In genomic region chr9:30896752-30897151, GRCm38 (mm10) we compare ENCODE assay signal across 10 mouse cellular contexts. TPM values are rescaled to one million over a fixed set of nuclear protein-coding genes. Genes with fewer than 3 reads are reported as not detected.
DNase-seq lines count a peak whose midpoint lies in the region; ATAC-seq and TF ChIP-seq lines count a peak whose summit lies in the region.
"Had no signal": no experiment of that assay in that cellular context is flagged by ENCODE, and none has a peak within 500 bp of the region (broad histone marks: within the 10 kb centered on the region; RNA-seq: fewer than 3 reads in every experiment).

No protein-coding gene starts in this region.

- WGBS in forebrain, embryonic 15.5 days: 61% methylated on average over 5 of the region's 5 CpGs
- 84% methylated on average over 5 of the region's 5 CpGs for WGBS in forebrain, embryonic 10.5 days
- 54% methylated on average over 5 of the region's 5 CpGs for WGBS in embryonic facial prominence, embryonic 15.5 days
- WGBS in hindbrain, postnatal 0 days: 31% methylated on average over 5 of the region's 5 CpGs
- 56% methylated on average over 5 of the region's 5 CpGs for WGBS in lung, embryonic 15.5 days
- WGBS in stomach, embryonic 15.5 days: 54% methylated on average over 5 of the region's 5 CpGs

- H3K27ac ChIP-seq in forebrain, embryonic 15.5 days (replicated peaks): no peak overlapping the region
- H3K27ac ChIP-seq in forebrain, embryonic 10.5 days: no peak overlapping the region
- no peak overlapping the region for H3K27ac ChIP-seq in embryonic facial prominence, embryonic 15.5 days (replicated peaks)
- no peak overlapping the region for H3K27ac ChIP-seq in hindbrain, postnatal 0 days
- peak overlapping the region; percentile 34; the same call in 1 of the 2 replicates for H3K27ac ChIP-seq in lung, embryonic 15.5 days
- peak overlapping the region; percentile 21 for H3K27ac ChIP-seq in stomach, embryonic 15.5 days

- DNase-seq in forebrain, embryonic 10.5 days (ENCODE audit: extremely low spot score, low spot score): no peak
- peak; percentile 98 for DNase-seq in adipocyte (ENCODE audit: low spot score)
- peak; percentile 79 for DNase-seq in hindbrain, postnatal 0 days (ENCODE audit: low spot score)
- DNase-seq in spleen, postnatal 36 days (ENCODE audit: low spot score in 2 of 2): no peak

- ATAC-seq in forebrain, embryonic 15.5 days (replicated peaks): peak; percentile 58; the same call in 1 of the 2 replicates
- 0 out of 2 replicates have a peak, but pooled peaks have one; percentile 60 for ATAC-seq in embryonic facial prominence, embryonic 15.5 days (ENCODE audit: insufficient number of reproducible peaks, low FRiP score, low TSS enrichment, low read depth)
- peak; percentile 51; the same call in 1 of the 2 replicates for ATAC-seq in hindbrain, postnatal 0 days
- ATAC-seq in lung, embryonic 15.5 days (ENCODE audit: borderline replicate concordance, extremely low read depth, low FRiP score, low TSS enrichment): peak; percentile 46; the same call in 1 of the 2 replicates
- peak; percentile 59 for ATAC-seq in stomach, embryonic 15.5 days (ENCODE audit: insufficient read depth, low FRiP score, low read depth)

- no peak overlapping the region for H3K9ac ChIP-seq in forebrain, embryonic 15.5 days (replicated peaks)
- no peak overlapping the region for H3K9ac ChIP-seq in embryonic facial prominence, embryonic 15.5 days
- no peak overlapping the region for H3K9ac ChIP-seq in hindbrain, postnatal 0 days (replicated peaks; ENCODE audit: low read length)
- no peak overlapping the region for H3K9ac ChIP-seq in lung, embryonic 15.5 days
- no peak overlapping the region for H3K9ac ChIP-seq in stomach, embryonic 15.5 days

- H3K36me3 ChIP-seq in forebrain, embryonic 15.5 days: no peaks in the 10 kb centered on the region
- peaks cover 14% of the 10 kb centered on the region for H3K36me3 ChIP-seq in forebrain, embryonic 10.5 days (replicated peaks)
- H3K36me3 ChIP-seq in embryonic facial prominence, embryonic 15.5 days: peaks cover 8% of the 10 kb centered on the region; the same call in 1 of the 2 replicates
- H3K36me3 ChIP-seq in hindbrain, postnatal 0 days (ENCODE audit: insufficient read depth, low read length): peaks cover 8% of the 10 kb centered on the region; the same call in 1 of the 2 replicates
- H3K36me3 ChIP-seq in lung, embryonic 15.5 days: no peaks in the 10 kb centered on the region
- no peaks in the 10 kb centered on the region for H3K36me3 ChIP-seq in stomach, embryonic 15.5 days

- H3K4me3 ChIP-seq in forebrain, embryonic 15.5 days: no peak overlapping the region
- H3K4me3 ChIP-seq in forebrain, embryonic 10.5 days: no peak overlapping the region
- H3K4me3 ChIP-seq in embryonic facial prominence, embryonic 15.5 days (replicated peaks): no peak overlapping the region
- no peak overlapping the region for H3K4me3 ChIP-seq in hindbrain, postnatal 0 days (ENCODE audit: low read length)
- no peak overlapping the region for H3K4me3 ChIP-seq in lung, embryonic 15.5 days
- H3K4me3 ChIP-seq in stomach, embryonic 15.5 days (replicated peaks): no peak overlapping the region

- peaks cover 4% of the 10 kb centered on the region for H3K4me1 ChIP-seq in forebrain, embryonic 15.5 days
- H3K4me1 ChIP-seq in forebrain, embryonic 10.5 days: no peaks in the 10 kb centered on the region
- peaks cover 16% of the 10 kb centered on the region for H3K4me1 ChIP-seq in embryonic facial prominence, embryonic 15.5 days
- H3K4me1 ChIP-seq in hindbrain, postnatal 0 days (ENCODE audit: insufficient read depth, low read length): peaks cover 3% of the 10 kb centered on the region; the same call in 1 of the 2 replicates
- peaks cover 12% of the 10 kb centered on the region for H3K4me1 ChIP-seq in lung, embryonic 15.5 days
- H3K4me1 ChIP-seq in stomach, embryonic 15.5 days: 0 out of 2 replicates have a peak, but pooled peaks cover 4% of the 10 kb centered on the region

- TF ChIP-seq CTCF in hindbrain, postnatal 0 days (IDR thresholded peaks at IDR 0.05; ENCODE audit: low read depth): no peak

- no peaks in the 10 kb centered on the region for H3K27me3 ChIP-seq in forebrain, embryonic 15.5 days
- no peaks in the 10 kb centered on the region for H3K27me3 ChIP-seq in forebrain, embryonic 10.5 days (ENCODE audit: poor library complexity, severe bottlenecking)
- no peaks in the 10 kb centered on the region for H3K27me3 ChIP-seq in embryonic facial prominence, embryonic 15.5 days
- no peaks in the 10 kb centered on the region for H3K27me3 ChIP-seq in hindbrain, postnatal 0 days (ENCODE audit: insufficient read depth, low read length)
- H3K27me3 ChIP-seq in lung, embryonic 15.5 days: no peaks in the 10 kb centered on the region
- H3K27me3 ChIP-seq in stomach, embryonic 15.5 days (replicated peaks): no peaks in the 10 kb centered on the region

- H3K9me3 ChIP-seq in forebrain, embryonic 15.5 days: no peaks in the 10 kb centered on the region
- no peaks in the 10 kb centered on the region; the same call in 1 of the 2 replicates for H3K9me3 ChIP-seq in forebrain, embryonic 10.5 days
- no peaks in the 10 kb centered on the region for H3K9me3 ChIP-seq in embryonic facial prominence, embryonic 15.5 days (replicated peaks)
- H3K9me3 ChIP-seq in hindbrain, postnatal 0 days (ENCODE audit: low read length): no peaks in the 10 kb centered on the region
- no peaks in the 10 kb centered on the region for H3K9me3 ChIP-seq in lung, embryonic 15.5 days
- no peaks in the 10 kb centered on the region for H3K9me3 ChIP-seq in stomach, embryonic 15.5 days

- H3K4me2 ChIP-seq in forebrain, embryonic 15.5 days (replicated peaks): no peak overlapping the region
- no peak overlapping the region for H3K4me2 ChIP-seq in embryonic facial prominence, embryonic 15.5 days (replicated peaks)
- H3K4me2 ChIP-seq in hindbrain, postnatal 0 days (ENCODE audit: low read depth, low read length): no peak overlapping the region
- H3K4me2 ChIP-seq in lung, embryonic 15.5 days: no peak overlapping the region
- no peak overlapping the region for H3K4me2 ChIP-seq in stomach, embryonic 15.5 days

RNA-seq across cellular contexts. Expression of gene Adamts15, which starts 25.5 kb away (rescaled TPM):
- polyA plus RNA-seq in forebrain, embryonic 15.5 days (2015; fragmentation: Nextera tagmentation; extraction: Ambion mirVana): 2.7 and 3.5 TPM in 2 replicates
- 8.2 and 8.6 TPM in 2 replicates for polyA plus RNA-seq in forebrain, embryonic 10.5 days (2016; fragmentation: Nextera tagmentation; extraction: Ambion mirVana)
- polyA plus RNA-seq in embryonic facial prominence, embryonic 15.5 days (2015; fragmentation: Nextera tagmentation; extraction: Ambion mirVana): 13.5 and 15.1 TPM in 2 replicates
- 14.6 and 20.2 TPM in 2 replicates for total RNA-seq in hindbrain, postnatal 0 days (2014; rRNA removed)
- 3.5 and 3.6 TPM in 2 replicates for polyA plus RNA-seq in hindbrain, postnatal 0 days (2015; fragmentation: Nextera tagmentation; extraction: Ambion mirVana)
- 5.8 and 6.8 TPM in 2 replicates for polyA plus RNA-seq in lung, embryonic 15.5 days (2015; fragmentation: Nextera tagmentation; extraction: Ambion mirVana)
- polyA plus RNA-seq in stomach, embryonic 15.5 days (2015; fragmentation: Nextera tagmentation; extraction: Ambion mirVana): 8.5 and 10.4 TPM in 2 replicates
- total RNA-seq: neutrophil, adult 5-6 weeks had no signal
- polyA plus RNA-seq: C2C12 had no signal

RNA-seq across cellular contexts. Expression of gene Adamts8, which starts 45.6 kb away (rescaled TPM):
- 1.5 and 1.6 TPM in 2 replicates for polyA plus RNA-seq in forebrain, embryonic 15.5 days (2015; fragmentation: Nextera tagmentation; extraction: Ambion mirVana)
- polyA plus RNA-seq in forebrain, embryonic 10.5 days (2016; fragmentation: Nextera tagmentation; extraction: Ambion mirVana): 0.42 and 0.76 TPM in 2 replicates
- 5.1 and 5.3 TPM in 2 replicates for polyA plus RNA-seq in embryonic facial prominence, embryonic 15.5 days (2015; fragmentation: Nextera tagmentation; extraction: Ambion mirVana)
- total RNA-seq in hindbrain, postnatal 0 days (2014; rRNA removed): 2.5 and 3.3 TPM in 2 replicates
- polyA plus RNA-seq in hindbrain, postnatal 0 days (2015; fragmentation: Nextera tagmentation; extraction: Ambion mirVana): 1.7 and 1.8 TPM in 2 replicates
- 3.6 and 5.8 TPM in 2 replicates for polyA plus RNA-seq in lung, embryonic 15.5 days (2015; fragmentation: Nextera tagmentation; extraction: Ambion mirVana)
- polyA plus RNA-seq in stomach, embryonic 15.5 days (2015; fragmentation: Nextera tagmentation; extraction: Ambion mirVana): 9.6 and 10.5 TPM in 2 replicates
- total RNA-seq: neutrophil, adult 5-6 weeks had no signal
- polyA plus RNA-seq: C2C12 had no signal

Comparison
In these comparisons a context has a peak if more than half of its experiments do, and no peak if none do; other contexts are left out.
1. H3K27ac ChIP-seq: peak in lung, embryonic 15.5 days (single experiment) and stomach, embryonic 15.5 days (single experiment); none in forebrain, embryonic 15.5 days (single experiment), forebrain, embryonic 10.5 days (single experiment), embryonic facial prominence, embryonic 15.5 days (single experiment) and hindbrain, postnatal 0 days (single experiment).
2. DNase-seq: peak in adipocyte (single experiment) and hindbrain, postnatal 0 days (single experiment); none in forebrain, embryonic 10.5 days (single experiment) and spleen, postnatal 36 days (0 of 2).
3. Peak in every context shown above with its lines, with median percentiles within 50 percentile points of each other: ATAC-seq.